Mouse (Mus musculus) inflammation-experienced regulatory T-cells (primary cell): Measurements from ENCODE around the gene Pex6. TPM values are rescaled to one million over a fixed set of nuclear protein-coding genes. Genes with fewer than 3 reads are reported as not detected.

Experiments
- polyA plus RNA-seq, 2 experiments: library from polyadenylated mRNA; unstranded; fragments of 100-300 nt; shearing (Covaris generic); gene quantifications; one replicate each; pipeline ENCODE4 v1.2.1; 2017

The Pex6 gene
- polyA plus RNA-seq, result 10 to 100 TPM; 46.9 to 49.2 TPM

GRCm38 (mm10) chr17:46710959-46711597 is at the start of gene Pex6:
Gene Pex6, plus strand, starts transcription at chr17:46711463.

GRCm38 (mm10) chr17:46673850-46674529 is 37.3 kb upstream of the Pex6 start, which contains the start of gene Rrp36:
Gene Rrp36, minus strand, starts transcription at chr17:46674352.

GRCm38 (mm10) chr17:46678416-46678815 is 32.8 kb upstream of the Pex6 start, which contains the start of gene Mea1:
Gene Mea1, plus strand, starts transcription at chr17:46678793.

GRCm38 (mm10) chr17:46680760-46681373 is 30.4 kb upstream of the Pex6 start, which contains the start of gene Klhdc3:
Gene Klhdc3, minus strand, starts transcription at chr17:46680914.

GRCm38 (mm10) chr17:46704887-46705835 is 6.1 kb upstream of the Pex6 start, which contains the start of gene Ppp2r5d:
Gene Ppp2r5d, minus strand, starts transcription at chr17:46705111.

GRCm38 (mm10) chr17:46728904-46729318 is 17.6 kb downstream of the Pex6 start, which contains the start of gene Gnmt:
Gene Gnmt, minus strand, starts transcription at chr17:46729168.

GRCm38 (mm10) chr17:46751794-46752556 is 40.7 kb downstream of the Pex6 start, which contains the start of gene Cnpy3:
Gene Cnpy3, minus strand, starts transcription at chr17:46752214.

GRCm38 (mm10) chr17:46763544-46763943 is 52.3 kb downstream of the Pex6 start, which contains the start of gene Ptcra:
Gene Ptcra, minus strand, starts transcription at chr17:46763712.

GRCm38 (mm10) chr17:46772404-46773277 is 61.4 kb downstream of the Pex6 start, which contains the start of gene 2310039H08Rik:
Gene 2310039H08Rik, plus strand, starts transcription at chr17:46772635.

Other genes starting within 250 kb of the Pex6 start
- gene Ttbk1, start 223.8 kb upstream of the Pex6 start, polyA plus RNA-seq, result 1 to 10 TPM; 1.1 to 1.6 TPM
- 1 to 10 TPM in 1 of 2 experiments, under 1 TPM in 1; 0.55 to 4.5 TPM for gene Dnph1, start 214.8 kb upstream of the Pex6 start, polyA plus RNA-seq
- 1 to 10 TPM; 6.1 to 7.9 TPM for gene Cul9, start 165.1 kb upstream of the Pex6 start, polyA plus RNA-seq
- 10 to 100 TPM; 37.4 to 37.8 TPM for gene Srf, start 155.3 kb upstream of the Pex6 start, polyA plus RNA-seq
- gene Ptk7, start 82.0 kb upstream of the Pex6 start, polyA plus RNA-seq, result under 1 TPM; 0.05 to 0.65 TPM
- gene Klc4, start 65.4 kb upstream of the Pex6 start, polyA plus RNA-seq, result 10 to 100 TPM; 20.3 to 22.7 TPM
- 10 to 100 TPM; 43.1 to 70.4 TPM for gene Mrpl2, start 65.2 kb upstream of the Pex6 start, polyA plus RNA-seq
- 10 to 100 TPM in 1 of 2 experiments, 1 to 10 TPM in 1; 4.5 to 10.7 TPM for gene Cul7, start 61.1 kb upstream of the Pex6 start, polyA plus RNA-seq
- 10 to 100 TPM; 58.4 to 61.9 TPM for gene Rrp36, start 37.1 kb upstream of the Pex6 start, polyA plus RNA-seq
- gene Mea1, start 32.7 kb upstream of the Pex6 start, polyA plus RNA-seq, result 100 to 1,000 TPM; 121 to 157 TPM
- 10 to 100 TPM; 49.1 to 55.5 TPM for gene Klhdc3, start 30.5 kb upstream of the Pex6 start, polyA plus RNA-seq
- gene Ppp2r5d, start 6.4 kb upstream of the Pex6 start, polyA plus RNA-seq, result 10 to 100 TPM; 68.8 to 83.5 TPM
- gene Gnmt, start 17.7 kb downstream of the Pex6 start, polyA plus RNA-seq, result 1 to 10 TPM; 1.2 to 2.7 TPM
- 10 to 100 TPM; 52.9 to 67.7 TPM for gene Cnpy3, start 40.8 kb downstream of the Pex6 start, polyA plus RNA-seq
- under 1 TPM in 1 of 2 experiments, not detected in 1; 0.66 TPM for gene Ptcra, start 52.2 kb downstream of the Pex6 start, polyA plus RNA-seq
- 10 to 100 TPM; 25.3 to 26.4 TPM for gene 2310039H08Rik, start 61.2 kb downstream of the Pex6 start, polyA plus RNA-seq
- gene Rpl7l1, start 71.2 kb downstream of the Pex6 start, polyA plus RNA-seq, result 100 to 1,000 TPM; 118 to 123 TPM
- 10 to 100 TPM; 35.0 to 36.8 TPM for gene Bicral, start 147.0 kb downstream of the Pex6 start, polyA plus RNA-seq
- gene Tbcc, start 179.2 kb downstream of the Pex6 start, polyA plus RNA-seq, result 10 to 100 TPM; 52.3 to 54.9 TPM
- gene Prph2, start 199.0 kb downstream of the Pex6 start, polyA plus RNA-seq, result 1 to 10 TPM in 1 of 2 experiments, under 1 TPM in 1; 0.41 to 1.3 TPM